Mouse (Mus musculus) midbrain, embryonic 12.5 days (tissue): Measurements from ENCODE around the gene Mrc1. TPM values are rescaled to one million over a fixed set of nuclear protein-coding genes. Genes with fewer than 3 reads are reported as not detected.

ENCODE experiments used
- ATAC-seq: fragments of 200-750 bp; cut with Nextera tagmentation; 2 replicates; pipeline ENCODE4 v1.8.0; 2017; ENCODE audit warnings: low read depth, moderate TSS enrichment, moderate library complexity; ENCODE audit not compliant: low FRiP score
- H3K27ac ChIP-seq: fragments of 300-500 bp; sonication (generic); replicated peaks from 2 replicates; pipeline ENCODE4 v1.5.1; 2016; ENCODE audit warnings: mild to moderate bottlenecking
- H3K27me3 ChIP-seq: fragments of 300-500 bp; sonication (generic); 2 replicates; pipeline ENCODE4 v1.6.1; 2016; ENCODE audit warnings: mild to moderate bottlenecking
- H3K36me3 ChIP-seq: fragments of 300-500 bp; sonication (generic); 2 replicates; pipeline ENCODE4 v1.6.1; 2016
- H3K4me1 ChIP-seq: fragments of 300-500 bp; sonication (generic); 2 replicates; pipeline ENCODE4 v1.6.1; 2016
- H3K4me2 ChIP-seq: fragments of 300-500 bp; sonication (generic); replicated peaks from 2 replicates; pipeline ENCODE4 v1.6.1; 2016; ENCODE audit warnings: mild to moderate bottlenecking, moderate library complexity
- H3K4me3 ChIP-seq: fragments of 300-500 bp; sonication (generic); 2 replicates; pipeline ENCODE4 v1.5.1; 2016; ENCODE audit warnings: mild to moderate bottlenecking
- H3K9ac ChIP-seq: fragments of 300-500 bp; sonication (generic); replicated peaks from 2 replicates; pipeline ENCODE4 v1.6.1; 2016; ENCODE audit warnings: mild to moderate bottlenecking, moderate library complexity
- H3K9me3 ChIP-seq: fragments of 300-500 bp; sonication (generic); 2 replicates; pipeline ENCODE4 v1.6.1; 2016; ENCODE audit warnings: mild to moderate bottlenecking
- WGBS: fragments of 180-500 bp; shearing (Covaris S2); methylation state at CpG from one replicate; pipeline ENCODE4 v1.1.7; 2016; 5-methylcytosine and 5-hydroxymethylcytosine counted together
- polyA plus RNA-seq: library from polyadenylated mRNA; unstranded; fragments of >200 nt; fragmentation: Nextera tagmentation; extraction: Ambion mirVana; gene quantifications from 2 replicates; pipeline ENCODE4 v1.2.1, GENCODE M21; 2016

Mrc1 gene
- polyA plus RNA-seq, 1 experiment from 2014 or later = 9.0 TPM

DNA sequence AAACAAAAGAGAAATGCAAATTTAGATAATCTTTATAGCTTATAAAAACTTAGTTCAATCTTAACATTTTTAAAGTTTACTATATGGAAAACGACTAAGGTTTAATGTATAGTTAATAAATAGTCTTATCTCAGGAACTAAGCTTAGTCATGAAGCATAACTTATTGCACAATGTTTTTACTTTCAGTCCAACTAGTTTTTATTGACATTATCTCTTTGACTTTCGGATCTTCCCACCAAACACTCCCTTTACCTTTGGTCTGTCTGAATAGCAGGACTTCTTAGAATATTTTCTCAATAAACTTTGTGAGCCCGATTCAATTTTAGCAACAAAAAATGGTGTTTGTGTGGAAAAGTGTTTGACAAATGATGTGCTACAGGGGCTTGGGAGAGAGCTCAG lies 12.5 kb upstream of the Mrc1 start:
- no peak overlapping the region for H3K4me3 ChIP-seq
- 82% methylated on average over 3 of the region's 3 CpGs for WGBS

GRCm38 (mm10) chr2:14218126-14218525 lies 11.1 kb upstream of the Mrc1 start:
- H3K4me2 ChIP-seq = no peak overlapping the region
- no peaks in the 10 kb centered on the region for H3K9me3 ChIP-seq
- ATAC-seq = no peak
- H3K4me3 ChIP-seq = no peak overlapping the region
- H3K36me3 ChIP-seq = no peaks in the 10 kb centered on the region
- H3K27ac ChIP-seq = no peak overlapping the region
- no peaks in the 10 kb centered on the region for H3K27me3 ChIP-seq
- WGBS = 85% methylated on average over 6 of the region's 6 CpGs
- no peak overlapping the region for H3K9ac ChIP-seq
- H3K4me1 ChIP-seq = peaks cover 5% of the 10 kb centered on the region; the same call in 1 of the 2 replicates

More for the DNA sequence above, 12.5 kb upstream of the Mrc1 start:
- Histone ChIP-seq H3K36me3 (no peaks in the 10 kb centered on the region), H3K27ac (no peak overlapping the region), H3K9ac (no peak overlapping the region), H3K4me1 (peaks cover 5% of the 10 kb centered on the region; the same call in 1 of the 2 replicates), H3K27me3 (no peaks in the 10 kb centered on the region), H3K4me2 (no peak overlapping the region), H3K9me3 (no peaks in the 10 kb centered on the region)
- no peak for ATAC-seq

DNA sequence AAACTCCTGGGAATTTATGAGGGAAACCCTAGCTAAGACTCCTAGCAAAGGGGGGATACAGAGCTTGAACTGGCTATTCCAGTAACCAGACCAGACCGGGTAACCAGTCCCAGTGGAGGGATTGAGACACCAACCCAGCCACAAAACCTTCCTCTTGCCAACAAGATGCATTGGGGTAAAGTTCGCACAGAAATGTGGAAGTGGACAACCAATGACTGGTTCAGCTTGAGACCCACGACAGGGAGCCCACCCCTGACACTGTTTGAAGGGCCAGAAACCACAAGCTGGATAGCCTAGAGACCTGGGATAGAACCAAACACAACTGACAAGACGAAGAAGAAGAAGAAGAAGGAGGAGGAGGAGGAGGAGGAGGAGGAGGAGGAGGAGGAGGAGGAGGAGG lies 4.8 kb upstream of the Mrc1 start:
- H3K4me3 ChIP-seq = no peak overlapping the region
- no peak overlapping the region for H3K9ac ChIP-seq
- H3K4me2 ChIP-seq = no peak overlapping the region
- no peaks in the 10 kb centered on the region for H3K4me1 ChIP-seq
- ATAC-seq = no peak
- no peaks in the 10 kb centered on the region for H3K27me3 ChIP-seq
- H3K27ac ChIP-seq = no peak overlapping the region
- H3K36me3 ChIP-seq = no peaks in the 10 kb centered on the region
- no peaks in the 10 kb centered on the region for H3K9me3 ChIP-seq
- WGBS = 85% methylated on average over 3 of the region's 4 CpGs

GRCm38 (mm10) chr2:14228495-14228894 lies 697 bp upstream of the Mrc1 start:
- H3K36me3 ChIP-seq = no peaks in the 10 kb centered on the region
- H3K4me2 ChIP-seq = no peak overlapping the region
- no peaks in the 10 kb centered on the region for H3K4me1 ChIP-seq
- 84% methylated on average over 6 of the region's 6 CpGs for WGBS
- H3K4me3 ChIP-seq = no peak overlapping the region
- no peaks in the 10 kb centered on the region for H3K27me3 ChIP-seq
- H3K27ac ChIP-seq = no peak overlapping the region
- ATAC-seq = no peak
- H3K9me3 ChIP-seq = no peaks in the 10 kb centered on the region
- H3K9ac ChIP-seq = no peak overlapping the region

GRCm38 (mm10) chr2:14229979-14230378 lies 787 bp downstream of the Mrc1 start:
- no peak overlapping the region for H3K27ac ChIP-seq
- H3K27me3 ChIP-seq = no peaks in the 10 kb centered on the region
- no peaks in the 10 kb centered on the region for H3K36me3 ChIP-seq
- H3K9ac ChIP-seq = no peak overlapping the region
- H3K4me3 ChIP-seq = no peak overlapping the region
- H3K4me1 ChIP-seq = no peaks in the 10 kb centered on the region
- 92% methylated on average over 14 of the region's 14 CpGs for WGBS
- no peak for ATAC-seq
- no peaks in the 10 kb centered on the region for H3K9me3 ChIP-seq
- no peak overlapping the region for H3K4me2 ChIP-seq

GRCm38 (mm10) chr2:14232897-14233296 lies 3.7 kb downstream of the Mrc1 start:
- Histone ChIP-seq H3K27me3 (no peaks in the 10 kb centered on the region), H3K36me3 (no peaks in the 10 kb centered on the region), H3K9me3 (no peaks in the 10 kb centered on the region), H3K4me3 (no peak overlapping the region), H3K4me1 (no peaks in the 10 kb centered on the region), H3K9ac (no peak overlapping the region), H3K27ac (no peak overlapping the region), H3K4me2 (no peak overlapping the region)
- ATAC-seq = no peak
- 92% methylated on average over 1 of the region's 1 CpGs for WGBS

GRCm38 (mm10) chr2:14233983-14234382 lies 4.8 kb downstream of the Mrc1 start:
- H3K27ac ChIP-seq = no peak overlapping the region
- ATAC-seq = no peak
- H3K4me2 ChIP-seq = no peak overlapping the region
- no peak overlapping the region for H3K4me3 ChIP-seq
- WGBS = 86% methylated on average over 2 of the region's 2 CpGs
- no peaks in the 10 kb centered on the region for H3K27me3 ChIP-seq
- H3K9me3 ChIP-seq = no peaks in the 10 kb centered on the region
- no peaks in the 10 kb centered on the region for H3K4me1 ChIP-seq
- H3K9ac ChIP-seq = no peak overlapping the region
- H3K36me3 ChIP-seq = no peaks in the 10 kb centered on the region

DNA sequence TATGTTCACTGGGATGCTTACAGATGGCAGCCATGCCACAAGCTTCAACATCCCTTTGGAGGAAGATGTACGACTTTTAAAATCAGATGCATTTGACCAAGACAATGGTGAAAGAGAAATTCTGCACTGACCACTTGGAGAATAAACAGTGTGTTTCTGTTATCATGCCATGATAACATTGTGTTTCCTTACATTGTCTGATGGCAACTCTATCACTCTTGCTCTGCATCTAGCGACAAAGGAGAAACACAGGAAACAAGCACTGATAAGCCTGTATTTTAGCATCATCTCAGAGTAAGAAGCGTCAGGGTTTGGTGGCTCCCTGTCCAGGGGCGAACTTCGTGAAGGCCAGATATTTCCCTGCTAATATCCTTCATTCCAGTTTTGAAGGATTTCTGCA lies 6.1 kb downstream of the Mrc1 start:
- no peaks in the 10 kb centered on the region for H3K4me1 ChIP-seq
- H3K9me3 ChIP-seq = no peaks in the 10 kb centered on the region
- H3K9ac ChIP-seq = no peak overlapping the region
- H3K27ac ChIP-seq = no peak overlapping the region
- ATAC-seq = no peak
- no peaks in the 10 kb centered on the region for H3K36me3 ChIP-seq
- H3K27me3 ChIP-seq = no peaks in the 10 kb centered on the region
- H3K4me2 ChIP-seq = no peak overlapping the region
- no peak overlapping the region for H3K4me3 ChIP-seq
- WGBS = 86% methylated on average over 5 of the region's 5 CpGs

- H3K4me2 ChIP-seq = no peak overlapping the region
- H3K9ac ChIP-seq = no peak overlapping the region
- H3K9me3 ChIP-seq = no peaks in the 10 kb centered on the region
- no peaks in the 10 kb centered on the region for H3K4me1 ChIP-seq
- 91% methylated on average over 4 of the region's 4 CpGs for WGBS
- H3K27ac ChIP-seq = no peak overlapping the region
- no peaks in the 10 kb centered on the region for H3K36me3 ChIP-seq
- ATAC-seq = no peak
- H3K4me3 ChIP-seq = no peak overlapping the region
- H3K27me3 ChIP-seq = no peaks in the 10 kb centered on the region
Measured at GRCm38 (mm10) chr2:14236920-14237319, 7.7 kb downstream of the Mrc1 start.

- 67% methylated on average over 4 of the region's 4 CpGs for WGBS
- H3K4me2 ChIP-seq = no peak overlapping the region
- H3K4me1 ChIP-seq = no peaks in the 10 kb centered on the region
- H3K36me3 ChIP-seq = no peaks in the 10 kb centered on the region
- ATAC-seq = no peak
- no peak overlapping the region for H3K4me3 ChIP-seq
- H3K27ac ChIP-seq = no peak overlapping the region
- no peak overlapping the region for H3K9ac ChIP-seq
- no peaks in the 10 kb centered on the region for H3K9me3 ChIP-seq
- H3K27me3 ChIP-seq = no peaks in the 10 kb centered on the region
Measured at GRCm38 (mm10) chr2:14237723-14238122, 8.5 kb downstream of the Mrc1 start.

DNA sequence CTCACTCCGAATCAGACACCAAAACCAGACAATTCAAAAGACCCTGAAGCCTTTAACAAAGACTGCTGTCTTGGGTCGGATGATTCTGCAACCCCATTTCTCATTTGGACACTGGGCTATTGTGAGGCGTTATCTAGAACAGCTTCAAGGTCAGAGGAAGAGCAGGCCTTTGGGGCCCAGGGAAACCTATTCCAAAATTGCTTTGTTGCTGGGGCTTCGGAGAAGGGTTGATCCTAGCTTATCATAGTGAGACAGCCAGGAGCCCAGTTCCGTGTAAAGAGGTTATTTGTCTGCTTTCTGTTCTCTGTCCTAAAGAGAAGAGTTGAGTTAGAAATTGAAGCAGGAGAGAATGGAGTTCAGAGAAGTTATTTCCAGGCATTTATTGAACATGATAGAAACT lies 10.0 kb downstream of the Mrc1 start:
- no peaks in the 10 kb centered on the region for H3K27me3 ChIP-seq
- 77% methylated on average over 5 of the region's 5 CpGs for WGBS
- no peaks in the 10 kb centered on the region for H3K9me3 ChIP-seq
- H3K36me3 ChIP-seq = no peaks in the 10 kb centered on the region
- no peak overlapping the region for H3K4me2 ChIP-seq
- H3K9ac ChIP-seq = no peak overlapping the region
- no peak for ATAC-seq
- H3K4me1 ChIP-seq = no peaks in the 10 kb centered on the region
- no peak overlapping the region for H3K27ac ChIP-seq
- no peak overlapping the region for H3K4me3 ChIP-seq

DNA sequence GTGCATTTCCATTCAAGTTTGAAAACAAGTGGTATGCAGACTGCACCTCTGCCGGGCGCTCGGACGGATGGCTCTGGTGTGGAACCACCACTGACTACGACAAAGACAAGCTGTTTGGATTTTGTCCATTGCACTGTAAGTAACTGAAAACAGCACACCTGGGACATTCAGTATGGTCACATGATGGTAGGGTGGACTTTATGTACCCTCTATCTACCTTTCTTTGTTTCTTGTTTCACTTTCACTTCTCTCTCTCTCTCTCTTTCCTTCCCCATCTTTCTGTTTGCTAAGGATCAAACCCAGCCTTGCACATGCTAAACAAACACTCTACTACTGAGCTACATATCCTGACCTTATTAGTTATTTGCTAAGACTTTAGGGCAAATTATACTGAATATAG lies 15.0 kb downstream of the Mrc1 start:
- no peaks in the 10 kb centered on the region for H3K27me3 ChIP-seq
- H3K27ac ChIP-seq = no peak overlapping the region
- no peak for ATAC-seq
- WGBS = 93% methylated on average over 5 of the region's 5 CpGs
- no peaks in the 10 kb centered on the region for H3K36me3 ChIP-seq
- H3K4me1 ChIP-seq = no peaks in the 10 kb centered on the region
- no peaks in the 10 kb centered on the region for H3K9me3 ChIP-seq
- H3K4me2 ChIP-seq = no peak overlapping the region
- no peak overlapping the region for H3K4me3 ChIP-seq
- no peak overlapping the region for H3K9ac ChIP-seq

DNA sequence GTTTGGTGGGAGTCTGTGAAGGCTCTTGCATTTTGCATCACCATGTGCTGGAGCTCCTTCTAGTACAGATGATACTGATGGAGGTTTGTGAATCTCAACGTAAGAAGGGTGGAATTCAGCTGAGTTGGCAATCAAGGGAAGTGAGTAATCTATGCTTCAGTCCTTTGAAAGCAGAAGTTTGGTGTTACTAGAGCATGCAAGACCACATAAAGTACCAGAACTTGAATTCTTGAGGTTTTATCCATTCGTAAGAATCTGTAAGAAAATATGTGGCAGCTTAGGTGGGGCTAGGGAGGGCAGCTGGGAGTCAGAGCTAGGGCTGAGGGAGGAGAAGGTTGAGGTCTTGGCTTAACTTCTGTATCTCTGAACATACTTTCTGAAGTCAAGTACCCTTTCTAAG lies 15.5 kb downstream of the Mrc1 start:
- Histone ChIP-seq H3K36me3 (no peaks in the 10 kb centered on the region), H3K27me3 (no peaks in the 10 kb centered on the region), H3K27ac (no peak overlapping the region), H3K4me1 (no peaks in the 10 kb centered on the region), H3K4me2 (no peak overlapping the region), H3K4me3 (no peak overlapping the region), H3K9ac (no peak overlapping the region), H3K9me3 (no peaks in the 10 kb centered on the region)
- WGBS = 88% methylated on average over 2 of the region's 2 CpGs
- no peak for ATAC-seq
